Mouse (Mus musculus): ENCODE results near the gene Vmn1r193. TPM values are rescaled to one million over a fixed set of nuclear protein-coding genes. Genes with fewer than 3 reads are reported as not detected.
"Not testable (repeated sequence)": the region's sequence is repeated elsewhere in the genome, so short reads cannot be mapped to it uniquely, and the experiment has no call there.

Gene Vmn1r193
- polyA plus RNA-seq (2016; fragmentation: Nextera tagmentation; extraction: Ambion mirVana): not detected in 2 replicates

DNA sequence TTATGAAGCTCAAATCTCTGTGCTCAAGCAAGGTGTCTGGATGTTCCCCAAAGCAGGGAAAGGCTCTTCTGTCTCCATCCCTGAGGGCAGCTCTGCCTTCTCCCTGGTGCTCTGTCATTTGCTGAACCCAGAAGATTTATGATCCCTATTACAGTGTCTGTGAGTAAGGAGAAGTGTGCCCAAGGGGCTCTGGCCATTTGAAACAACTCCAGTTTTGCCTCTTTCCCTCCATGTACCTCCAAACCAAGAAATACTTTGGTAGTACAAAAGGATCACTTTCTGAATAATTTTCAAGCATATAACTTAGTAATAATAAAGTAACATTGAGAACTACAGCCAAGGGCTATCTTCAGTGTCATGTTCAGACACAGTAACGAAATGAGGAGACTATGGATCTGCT is at the start of gene Vmn1r193:
Gene Vmn1r193 (minus strand): TSS at position 101 of the 400 bp plus-strand sequence.
- not testable (repeated sequence) for DNase-seq (ENCODE audit: low spot score); H3K4me3 ChIP-seq; H3K9me3 ChIP-seq (replicated peaks); H3K36me3 ChIP-seq; H3K4me1 ChIP-seq; H3K27me3 ChIP-seq (ENCODE audit: low read depth, poor library complexity, severe bottlenecking); H3K27ac ChIP-seq
- WGBS: 82% methylated on average over 1 of the region's 1 CpGs

DNA sequence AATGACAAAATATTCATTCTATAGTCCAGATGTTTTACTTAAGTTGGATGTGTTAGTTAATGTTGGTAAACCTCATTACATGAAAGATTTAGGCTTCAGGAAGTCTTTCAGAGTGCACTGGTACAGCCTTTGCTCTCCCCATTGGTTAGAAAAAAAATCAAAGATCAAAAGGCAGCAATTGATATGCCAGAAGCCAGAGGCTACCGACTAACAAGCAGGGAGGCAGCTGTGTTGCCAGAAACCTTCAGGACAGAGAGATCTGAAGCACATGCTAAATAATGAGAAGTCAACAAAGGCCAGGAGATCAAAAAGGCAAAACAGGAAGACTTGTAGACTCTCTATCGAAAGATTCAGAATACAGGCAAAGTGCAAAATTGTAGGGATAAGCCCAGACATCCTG is 48.8 kb upstream of the Vmn1r193 start:
- no peak for DNase-seq (ENCODE audit: low spot score)
- 25% methylated on average over 2 of the region's 2 CpGs for WGBS
- no peaks in the 10 kb centered on the region for H3K36me3 ChIP-seq
- no peak overlapping the region for H3K27ac ChIP-seq
- no peaks in the 10 kb centered on the region; the same call in 1 of the 2 replicates for H3K4me1 ChIP-seq
- no peaks in the 10 kb centered on the region for H3K9me3 ChIP-seq (replicated peaks)
- no peak overlapping the region for H3K4me3 ChIP-seq
- no peaks in the 10 kb centered on the region for H3K27me3 ChIP-seq (ENCODE audit: low read depth, poor library complexity, severe bottlenecking)

DNA sequence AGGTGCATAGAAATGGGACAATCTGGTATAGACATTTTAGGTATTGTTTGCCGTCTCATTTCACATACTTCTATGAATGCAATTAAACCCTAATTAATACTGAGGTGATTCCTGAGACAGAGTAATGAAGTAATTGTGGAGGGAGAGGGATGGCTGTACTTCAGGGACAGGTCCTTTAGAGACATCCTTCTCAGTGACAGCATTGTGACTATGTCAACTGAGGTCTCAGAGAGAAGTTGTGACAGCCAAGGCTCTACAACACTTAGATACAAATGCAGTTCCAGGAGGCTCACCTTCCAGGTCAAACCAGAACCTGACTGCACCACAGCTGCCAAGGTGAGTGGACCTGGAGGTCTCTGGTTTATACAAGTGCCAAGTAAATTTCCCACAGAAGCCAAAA is 47.3 kb upstream of the Vmn1r193 start, which contains the start of gene Vmn1r195:
Gene Vmn1r195 (plus strand): TSS at position 301 of the 400 bp plus-strand sequence.
- H3K27me3 ChIP-seq (ENCODE audit: low read depth, poor library complexity, severe bottlenecking); H3K27ac ChIP-seq; H3K4me1 ChIP-seq; H3K36me3 ChIP-seq; DNase-seq (ENCODE audit: low spot score); H3K9me3 ChIP-seq (replicated peaks); H3K4me3 ChIP-seq: not testable (repeated sequence)
- WGBS: 89% methylated on average over 1 of the region's 1 CpGs

DNA sequence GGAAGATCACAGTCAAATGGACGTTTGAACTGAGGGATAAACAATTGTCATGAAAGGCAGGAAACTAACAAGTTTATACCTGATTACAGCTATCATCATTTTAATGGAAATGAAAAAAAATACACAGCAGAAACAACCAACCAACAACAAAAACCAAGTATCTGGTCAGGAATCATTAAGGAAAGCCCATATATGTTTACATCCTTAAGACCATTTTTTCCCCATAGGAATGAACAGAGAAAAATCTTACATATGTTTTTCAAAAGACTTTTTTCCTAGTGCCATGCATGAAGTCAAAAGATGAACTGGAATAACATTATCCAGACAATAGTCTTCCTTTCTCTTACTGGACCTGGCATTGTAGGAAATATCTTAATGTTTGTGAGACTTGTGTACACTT is 21.0 kb upstream of the Vmn1r193 start, which contains the start of gene Vmn1r194:
Gene Vmn1r194 (plus strand): TSS at position 301 of the 400 bp plus-strand sequence.
- WGBS: 63% methylated on average over 1 of the region's 1 CpGs
- DNase-seq (ENCODE audit: low spot score): no peak

DNA sequence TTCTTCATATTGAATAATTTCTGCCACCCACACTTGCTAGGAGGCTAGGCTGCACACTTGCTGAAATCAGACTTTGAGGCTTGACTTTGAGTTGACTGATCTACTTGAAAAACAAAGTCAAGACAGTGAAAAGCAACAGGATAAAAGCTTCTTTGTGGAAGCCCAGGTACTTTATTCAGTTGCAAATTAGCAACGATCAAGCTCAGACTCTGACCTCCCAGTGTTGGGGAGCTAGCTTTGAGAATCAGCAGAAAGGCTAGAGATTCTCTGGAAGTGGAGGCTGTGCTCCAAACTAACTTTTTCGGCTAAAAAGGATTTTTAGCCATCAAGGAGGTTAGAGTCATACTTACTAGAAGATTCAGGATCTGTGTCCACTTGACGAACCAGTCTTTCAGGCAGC is 30.2 kb downstream of the Vmn1r193 start:
- not testable (repeated sequence) for H3K36me3 ChIP-seq; H3K9me3 ChIP-seq (replicated peaks); H3K27me3 ChIP-seq (ENCODE audit: low read depth, poor library complexity, severe bottlenecking); H3K4me3 ChIP-seq; H3K27ac ChIP-seq; DNase-seq (ENCODE audit: low spot score); H3K4me1 ChIP-seq
- 81% methylated on average over 3 of the region's 3 CpGs for WGBS

More for the DNA sequence above, 21.0 kb upstream of the Vmn1r193 start, which contains the start of gene Vmn1r194:
- no peaks in the 10 kb centered on the region for H3K36me3 ChIP-seq
- H3K4me3 ChIP-seq: no peak within 1 kb of the TSS
- no peaks in the 10 kb centered on the region for H3K9me3 ChIP-seq (replicated peaks)
- H3K4me1 ChIP-seq: no peaks in the 10 kb centered on the region
- H3K27ac ChIP-seq: no peak within 1 kb of the TSS
- H3K27me3 ChIP-seq (ENCODE audit: low read depth, poor library complexity, severe bottlenecking): no peaks in the 10 kb centered on the region

DNA sequence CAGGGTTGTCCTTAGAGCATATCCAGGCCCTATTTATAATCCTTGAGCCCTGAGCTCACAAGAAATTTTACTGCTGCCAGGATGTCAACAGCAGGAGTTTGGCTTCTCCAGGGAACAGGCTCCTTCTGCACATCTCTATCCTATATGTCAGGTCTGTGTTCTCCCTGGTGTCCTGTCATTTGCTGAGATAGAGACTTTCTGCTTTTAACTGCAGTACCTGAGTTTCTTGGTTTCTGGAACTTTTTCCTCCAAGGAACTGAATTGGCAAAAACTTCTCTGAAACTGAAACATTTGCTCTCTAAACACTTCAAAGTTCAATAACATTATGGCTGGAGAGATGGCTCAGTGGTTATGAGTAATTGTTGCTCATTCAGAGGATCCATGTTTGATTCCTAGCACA is 31.9 kb downstream of the Vmn1r193 start, which contains the start of gene Vmn1r192:
Gene Vmn1r192 (minus strand): TSS at position 101 of the 400 bp plus-strand sequence.
- no peaks in the 10 kb centered on the region for H3K9me3 ChIP-seq (replicated peaks)
- no peaks in the 10 kb centered on the region for H3K4me1 ChIP-seq
- no peaks in the 10 kb centered on the region for H3K27me3 ChIP-seq (ENCODE audit: low read depth, poor library complexity, severe bottlenecking)
- no peak for DNase-seq (ENCODE audit: low spot score)
- no peaks in the 10 kb centered on the region for H3K36me3 ChIP-seq
- no peak within 1 kb of the TSS for H3K4me3 ChIP-seq
- no peak within 1 kb of the TSS for H3K27ac ChIP-seq

DNA sequence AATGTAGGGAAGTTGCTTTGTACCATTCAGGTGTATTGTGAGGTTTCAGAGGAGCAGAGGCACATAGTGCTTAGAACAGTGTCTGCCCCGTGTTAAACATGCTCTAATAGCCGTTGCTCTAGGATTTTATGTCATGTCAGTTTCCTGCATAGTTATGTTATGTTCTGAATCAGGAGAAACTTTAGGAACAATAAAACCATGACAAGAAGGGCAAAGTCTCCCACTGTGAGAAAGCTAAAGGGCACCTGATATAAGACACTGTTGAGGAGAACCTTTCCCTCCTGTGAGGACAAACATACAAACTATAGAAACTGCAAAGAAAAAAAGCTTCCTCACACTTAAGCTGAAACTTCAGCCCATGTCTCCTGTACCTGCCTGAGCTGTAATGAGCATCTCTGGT is 32.6 kb downstream of the Vmn1r193 start:
- 91% methylated on average over 2 of the region's 2 CpGs for WGBS
- H3K4me1 ChIP-seq: no peaks in the 10 kb centered on the region
- H3K27me3 ChIP-seq (ENCODE audit: low read depth, poor library complexity, severe bottlenecking): no peaks in the 10 kb centered on the region
- no peak overlapping the region for H3K27ac ChIP-seq
- no peak for DNase-seq (ENCODE audit: low spot score)
- no peak overlapping the region for H3K4me3 ChIP-seq
- no peaks in the 10 kb centered on the region for H3K9me3 ChIP-seq (replicated peaks)
- H3K36me3 ChIP-seq: no peaks in the 10 kb centered on the region

DNA sequence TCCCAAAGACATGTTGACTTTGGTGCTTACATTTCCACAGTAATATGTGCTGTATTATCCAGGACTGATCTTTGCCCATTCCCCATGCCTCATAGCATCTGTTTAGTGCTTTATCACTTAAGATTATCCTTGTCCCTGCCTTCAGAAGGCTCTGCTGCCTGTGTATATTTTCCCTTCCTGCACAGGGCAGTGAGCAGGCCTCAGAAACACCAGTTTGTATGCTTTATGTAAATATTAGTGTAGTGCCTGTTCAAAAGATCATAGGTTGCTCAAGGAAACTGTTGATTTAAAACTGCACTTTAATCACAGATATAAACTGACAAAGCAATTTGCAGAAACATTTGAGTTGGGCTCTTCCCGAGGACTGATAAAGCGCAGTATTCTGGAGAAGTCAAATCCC is 33.6 kb downstream of the Vmn1r193 start:
- DNase-seq (ENCODE audit: low spot score): no peak
- 91% methylated on average over 2 of the region's 2 CpGs for WGBS
- Histone ChIP-seq H3K4me3 (no peak overlapping the region), H3K4me1 (no peaks in the 10 kb centered on the region), H3K9me3 (replicated peaks) (no peaks in the 10 kb centered on the region), H3K27ac (no peak overlapping the region), H3K36me3 (no peaks in the 10 kb centered on the region), H3K27me3 (ENCODE audit: low read depth, poor library complexity, severe bottlenecking) (no peaks in the 10 kb centered on the region)

DNA sequence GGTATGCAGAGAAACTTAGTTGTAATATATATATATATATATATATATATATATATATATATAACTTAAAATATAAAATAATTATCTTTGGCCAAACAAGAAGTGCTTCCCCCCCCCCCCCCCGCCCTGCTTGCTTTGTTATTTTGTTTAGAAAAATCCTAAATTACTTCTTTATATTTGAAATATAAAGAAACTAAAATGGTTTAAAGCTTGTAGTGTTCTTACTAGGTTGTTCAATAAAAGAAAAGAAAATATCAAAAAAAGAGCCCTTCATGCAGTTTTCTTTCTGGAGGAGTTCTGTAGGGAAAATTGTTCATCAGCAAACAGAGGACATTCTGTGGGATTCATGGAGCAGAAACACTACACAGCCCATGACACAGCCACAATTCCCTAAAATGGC is 39.1 kb downstream of the Vmn1r193 start, which contains the start of gene Vmn1r191:
Gene Vmn1r191 (minus strand): TSS at position 101 of the 400 bp plus-strand sequence.
- no peak within 1 kb of the TSS for H3K4me3 ChIP-seq
- H3K36me3 ChIP-seq: no peaks in the 10 kb centered on the region
- no peaks in the 10 kb centered on the region for H3K4me1 ChIP-seq
- no peak within 1 kb of the TSS for H3K27ac ChIP-seq
- no peaks in the 10 kb centered on the region for H3K9me3 ChIP-seq (replicated peaks)
- no peaks in the 10 kb centered on the region for H3K27me3 ChIP-seq (ENCODE audit: low read depth, poor library complexity, severe bottlenecking)
- 60% methylated on average over 1 of the region's 1 CpGs for WGBS
- DNase-seq (ENCODE audit: low spot score): no peak

DNA sequence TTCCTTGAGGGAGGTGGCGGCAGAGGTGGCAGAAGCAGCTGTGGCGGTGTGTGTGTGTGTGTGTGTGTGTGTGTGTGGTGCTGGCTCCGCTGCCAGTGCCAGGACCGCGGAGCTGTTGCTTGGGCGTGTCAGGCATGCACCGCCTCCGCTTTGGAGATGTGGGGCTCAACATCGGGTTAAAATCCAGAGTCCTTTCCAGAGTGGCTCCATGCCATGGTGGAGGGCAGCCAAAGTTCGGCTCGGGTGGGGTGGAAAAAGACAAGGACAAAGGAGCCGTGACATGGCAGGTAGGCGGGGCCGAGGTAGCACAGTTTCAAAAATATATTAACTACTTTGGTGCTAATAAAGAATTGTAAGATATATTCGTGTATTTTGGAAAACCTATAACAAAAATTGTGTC is 54.5 kb downstream of the Vmn1r193 start:
- Histone ChIP-seq H3K4me1 (no peaks in the 10 kb centered on the region), H3K36me3 (no peaks in the 10 kb centered on the region), H3K27me3 (ENCODE audit: low read depth, poor library complexity, severe bottlenecking) (no peaks in the 10 kb centered on the region), H3K9me3 (replicated peaks) (peaks cover 6% of the 10 kb centered on the region; the same call in 1 of the 2 replicates), H3K27ac (no peak overlapping the region), H3K4me3 (no peak overlapping the region)
- WGBS: 93% methylated on average over 15 of the region's 15 CpGs
- no peak for DNase-seq (ENCODE audit: low spot score)

Small RNA genes within 50 kb of the gene (microRNA-seq; reads per million reads assigned to microRNA genes)
- gene Gm23282 (not detected), gene Gm25084 (not detected)

Other genes with a start within 250 kb of the Vmn1r193 start
- 0.14 and 0.28 TPM in 2 replicates for gene Pom121l2, start 242.0 kb downstream of the Vmn1r193 start, polyA plus RNA-seq (2016; fragmentation: Nextera tagmentation; extraction: Ambion mirVana)
- gene Prss16, start 213.4 kb downstream of the Vmn1r193 start, polyA plus RNA-seq (2016; fragmentation: Nextera tagmentation; extraction: Ambion mirVana): 0.20 TPM in 1 of 2 replicates, not detected in the other
- gene Hist1h2ah, start 187.6 kb downstream of the Vmn1r193 start, polyA plus RNA-seq (2016; fragmentation: Nextera tagmentation; extraction: Ambion mirVana): 7.3 and 8.5 TPM in 2 replicates
- 10.3 and 11.8 TPM in 2 replicates for gene Hist1h2bk, start 187.3 kb downstream of the Vmn1r193 start, polyA plus RNA-seq (2016; fragmentation: Nextera tagmentation; extraction: Ambion mirVana)
- gene Hist1h4i, start 181.8 kb downstream of the Vmn1r193 start, polyA plus RNA-seq (2016; fragmentation: Nextera tagmentation; extraction: Ambion mirVana): 27.4 and 36.3 TPM in 2 replicates
- 59.9 and 81.0 TPM in 2 replicates for gene Hist1h2ag, start 180.2 kb downstream of the Vmn1r193 start, polyA plus RNA-seq (2016; fragmentation: Nextera tagmentation; extraction: Ambion mirVana)
- 14.5 and 20.7 TPM in 2 replicates for gene Hist1h2bj, start 179.9 kb downstream of the Vmn1r193 start, polyA plus RNA-seq (2016; fragmentation: Nextera tagmentation; extraction: Ambion mirVana)
- gene Vmn1r188, start 138.7 kb downstream of the Vmn1r193 start, polyA plus RNA-seq (2016; fragmentation: Nextera tagmentation; extraction: Ambion mirVana): not detected in 2 replicates
- not detected in 2 replicates for gene Vmn1r189, start 117.3 kb downstream of the Vmn1r193 start, polyA plus RNA-seq (2016; fragmentation: Nextera tagmentation; extraction: Ambion mirVana)
- gene Vmn1r191, start 39.2 kb downstream of the Vmn1r193 start, polyA plus RNA-seq (2016; fragmentation: Nextera tagmentation; extraction: Ambion mirVana): not detected in 2 replicates
- gene Vmn1r192, start 32.0 kb downstream of the Vmn1r193 start, polyA plus RNA-seq (2016; fragmentation: Nextera tagmentation; extraction: Ambion mirVana): not detected in 2 replicates
- not detected in 2 replicates for gene Vmn1r194, start 21.1 kb upstream of the Vmn1r193 start, polyA plus RNA-seq (2016; fragmentation: Nextera tagmentation; extraction: Ambion mirVana)
- gene Vmn1r195, start 47.4 kb upstream of the Vmn1r193 start, polyA plus RNA-seq (2016; fragmentation: Nextera tagmentation; extraction: Ambion mirVana): not detected in 2 replicates
- not detected in 2 replicates for gene Vmn1r196, start 66.8 kb upstream of the Vmn1r193 start, polyA plus RNA-seq (2016; fragmentation: Nextera tagmentation; extraction: Ambion mirVana)
- not detected in 2 replicates for gene Vmn1r197, start 101.4 kb upstream of the Vmn1r193 start, polyA plus RNA-seq (2016; fragmentation: Nextera tagmentation; extraction: Ambion mirVana)
- gene Vmn1r198, start 127.2 kb upstream of the Vmn1r193 start, polyA plus RNA-seq (2016; fragmentation: Nextera tagmentation; extraction: Ambion mirVana): not detected in 2 replicates
- not detected in 2 replicates for gene Vmn1r199, start 156.7 kb upstream of the Vmn1r193 start, polyA plus RNA-seq (2016; fragmentation: Nextera tagmentation; extraction: Ambion mirVana)
- gene Vmn1r200, start 167.2 kb upstream of the Vmn1r193 start, polyA plus RNA-seq (2016; fragmentation: Nextera tagmentation; extraction: Ambion mirVana): not detected in 2 replicates
- gene Vmn1r201, start 248.8 kb upstream of the Vmn1r193 start, polyA plus RNA-seq (2016; fragmentation: Nextera tagmentation; extraction: Ambion mirVana): not detected in 2 replicates

All from limb, embryonic 10.5 days (tissue).